Mouse (Mus musculus): ENCODE results near the gene Tulp3. TPM values are rescaled to one million over a fixed set of nuclear protein-coding genes. Genes with fewer than 3 reads are reported as not detected.

The Tulp3 gene
- total and polyA plus RNA-seq, 3 experiments, result 5.2 to 32.4 (median 6.0) TPM

- ATAC-seq (ENCODE audit: extremely low read depth, insufficient number of reproducible peaks, low FRiP score, poor library complexity, severe bottlenecking), result no peak
- TF ChIP-seq POLR2AphosphoS5 (IDR thresholded peaks at IDR 0.05; ENCODE audit: insufficient replicate concordance, low read depth, low read length) (no peak), CTCF (IDR thresholded peaks at IDR 0.05; ENCODE audit: low read depth, low read length) (no peak), TAL1 (conservative IDR thresholded peaks at IDR 0.05; ENCODE audit: low read depth, low read length) (no peak), GATA1 (IDR thresholded peaks at IDR 0.05; ENCODE audit: borderline replicate concordance, low read length) (no peak), GATA2 (IDR thresholded peaks at IDR 0.05; ENCODE audit: borderline replicate concordance, low read depth, low read length) (no peak)
- Histone ChIP-seq H3K9me3 (replicated peaks) (no peaks in the 10 kb centered on the region), H3K4me3 (ENCODE audit: low read depth, low read length) (no peak overlapping the region), H3K4me1 (ENCODE audit: insufficient read depth, low read depth, low read length) (peaks cover 4% of the 10 kb centered on the region), H3K27me3 (ENCODE audit: insufficient read depth, low read length) (no peaks in the 10 kb centered on the region), H3K36me3 (replicated peaks) (peaks cover 53% of the 10 kb centered on the region)
- DNase-seq (ENCODE audit: low spot score), result no peak
Observed at GRCm38 (mm10) chr6:128349711-128350110, 5.9 kb downstream of the Tulp3 start.

- no peak overlapping the region for H3K4me3 ChIP-seq (ENCODE audit: low read depth, low read length)
- H3K9me3 ChIP-seq (replicated peaks), result no peaks in the 10 kb centered on the region
- DNase-seq (ENCODE audit: low spot score) (no peak), ATAC-seq (ENCODE audit: extremely low read depth, insufficient number of reproducible peaks, low FRiP score, poor library complexity, severe bottlenecking) (no peak)
- H3K27me3 ChIP-seq (ENCODE audit: insufficient read depth, low read length), result no peaks in the 10 kb centered on the region
- H3K36me3 ChIP-seq (replicated peaks), result peaks cover 54% of the 10 kb centered on the region
- no peaks in the 10 kb centered on the region for H3K4me1 ChIP-seq (ENCODE audit: insufficient read depth, low read depth, low read length)
- TF ChIP-seq GATA1 (IDR thresholded peaks at IDR 0.05; ENCODE audit: borderline replicate concordance, low read length) (no peak), GATA2 (IDR thresholded peaks at IDR 0.05; ENCODE audit: borderline replicate concordance, low read depth, low read length) (no peak), TAL1 (conservative IDR thresholded peaks at IDR 0.05; ENCODE audit: low read depth, low read length) (no peak), CTCF (IDR thresholded peaks at IDR 0.05; ENCODE audit: low read depth, low read length) (no peak), POLR2AphosphoS5 (IDR thresholded peaks at IDR 0.05; ENCODE audit: insufficient replicate concordance, low read depth, low read length) (no peak)
Observed at GRCm38 (mm10) chr6:128346782-128347181, 8.9 kb downstream of the Tulp3 start.

GRCm38 (mm10) chr6:128345623-128346022, 10.0 kb downstream of the Tulp3 start:
- Histone ChIP-seq H3K4me1 (ENCODE audit: insufficient read depth, low read depth, low read length) (no peaks in the 10 kb centered on the region), H3K4me3 (ENCODE audit: low read depth, low read length) (no peak overlapping the region), H3K9me3 (replicated peaks) (no peaks in the 10 kb centered on the region), H3K36me3 (replicated peaks) (peaks cover 53% of the 10 kb centered on the region), H3K27me3 (ENCODE audit: insufficient read depth, low read length) (no peaks in the 10 kb centered on the region)
- TF ChIP-seq GATA2 (IDR thresholded peaks at IDR 0.05; ENCODE audit: borderline replicate concordance, low read depth, low read length), result no peak
- TF ChIP-seq CTCF (IDR thresholded peaks at IDR 0.05; ENCODE audit: low read depth, low read length), result no peak
- no peak for TF ChIP-seq POLR2AphosphoS5 (IDR thresholded peaks at IDR 0.05; ENCODE audit: insufficient replicate concordance, low read depth, low read length)
- no peak for TF ChIP-seq GATA1 (IDR thresholded peaks at IDR 0.05; ENCODE audit: borderline replicate concordance, low read length)
- TF ChIP-seq TAL1 (conservative IDR thresholded peaks at IDR 0.05; ENCODE audit: low read depth, low read length), result no peak
- no peak for ATAC-seq (ENCODE audit: extremely low read depth, insufficient number of reproducible peaks, low FRiP score, poor library complexity, severe bottlenecking)
- no peak for DNase-seq (ENCODE audit: low spot score)

- Histone ChIP-seq H3K36me3 (replicated peaks) (peaks cover 33% of the 10 kb centered on the region), H3K4me1 (ENCODE audit: insufficient read depth, low read depth, low read length) (peaks cover 5% of the 10 kb centered on the region), H3K27me3 (ENCODE audit: insufficient read depth, low read length) (no peaks in the 10 kb centered on the region), H3K9me3 (replicated peaks) (no peaks in the 10 kb centered on the region), H3K4me3 (ENCODE audit: low read depth, low read length) (no peak overlapping the region)
- DNase-seq (ENCODE audit: low spot score) (no peak), ATAC-seq (ENCODE audit: extremely low read depth, insufficient number of reproducible peaks, low FRiP score, poor library complexity, severe bottlenecking) (no peak)
- TF ChIP-seq TAL1 (conservative IDR thresholded peaks at IDR 0.05; ENCODE audit: low read depth, low read length) (no peak), GATA2 (IDR thresholded peaks at IDR 0.05; ENCODE audit: borderline replicate concordance, low read depth, low read length) (no peak), POLR2AphosphoS5 (IDR thresholded peaks at IDR 0.05; ENCODE audit: insufficient replicate concordance, low read depth, low read length) (no peak), GATA1 (IDR thresholded peaks at IDR 0.05; ENCODE audit: borderline replicate concordance, low read length) (no peak), CTCF (IDR thresholded peaks at IDR 0.05; ENCODE audit: low read depth, low read length) (no peak)
Observed at GRCm38 (mm10) chr6:128341956-128342723, 13.5 kb downstream of the Tulp3 start.

- H3K9me3 ChIP-seq (replicated peaks), result no peaks in the 10 kb centered on the region
- ATAC-seq (ENCODE audit: extremely low read depth, insufficient number of reproducible peaks, low FRiP score, poor library complexity, severe bottlenecking), result no peak
Observed at GRCm38 (mm10) chr6:128338876-128339275, 16.8 kb downstream of the Tulp3 start.

GRCm38 (mm10) chr6:128337467-128337866, 18.2 kb downstream of the Tulp3 start:
- ATAC-seq (ENCODE audit: extremely low read depth, insufficient number of reproducible peaks, low FRiP score, poor library complexity, severe bottlenecking), result no peak
- Histone ChIP-seq H3K9me3 (replicated peaks) (no peaks in the 10 kb centered on the region), H3K4me3 (ENCODE audit: low read depth, low read length) (no peak overlapping the region), H3K36me3 (replicated peaks) (peaks cover 59% of the 10 kb centered on the region), H3K27me3 (ENCODE audit: insufficient read depth, low read length) (no peaks in the 10 kb centered on the region), H3K4me1 (ENCODE audit: insufficient read depth, low read depth, low read length) (peaks cover 8% of the 10 kb centered on the region)
- DNase-seq (ENCODE audit: low spot score), result no peak
- no peak for TF ChIP-seq TAL1 (conservative IDR thresholded peaks at IDR 0.05; ENCODE audit: low read depth, low read length)
- TF ChIP-seq POLR2AphosphoS5 (IDR thresholded peaks at IDR 0.05; ENCODE audit: insufficient replicate concordance, low read depth, low read length), result no peak

More at GRCm38 (mm10) chr6:128338876-128339275, 16.8 kb downstream of the Tulp3 start:
- peaks cover 8% of the 10 kb centered on the region for H3K4me1 ChIP-seq (ENCODE audit: insufficient read depth, low read depth, low read length)
- no peak overlapping the region for H3K4me3 ChIP-seq (ENCODE audit: low read depth, low read length)
- H3K27me3 ChIP-seq (ENCODE audit: insufficient read depth, low read length), result no peaks in the 10 kb centered on the region
- no peak for DNase-seq (ENCODE audit: low spot score)
- peaks cover 55% of the 10 kb centered on the region for H3K36me3 ChIP-seq (replicated peaks)
- no peak for TF ChIP-seq CTCF (IDR thresholded peaks at IDR 0.05; ENCODE audit: low read depth, low read length)
- TF ChIP-seq POLR2AphosphoS5 (IDR thresholded peaks at IDR 0.05; ENCODE audit: insufficient replicate concordance, low read depth, low read length), result no peak
- no peak for TF ChIP-seq GATA1 (IDR thresholded peaks at IDR 0.05; ENCODE audit: borderline replicate concordance, low read length)
- no peak for TF ChIP-seq GATA2 (IDR thresholded peaks at IDR 0.05; ENCODE audit: borderline replicate concordance, low read depth, low read length)
- TF ChIP-seq TAL1 (conservative IDR thresholded peaks at IDR 0.05; ENCODE audit: low read depth, low read length), result no peak
